Mouse (Mus musculus): ENCODE measurements around the gene Ptch2. TPM values are rescaled to one million over a fixed set of nuclear protein-coding genes. Genes with fewer than 3 reads are reported as not detected.

Ptch2 gene
- polyA plus RNA-seq (2017; shearing (Covaris generic)), result under 1 TPM in 2 of 3 experiments, not detected in 1; 0.15 to 0.24 TPM

DNA sequence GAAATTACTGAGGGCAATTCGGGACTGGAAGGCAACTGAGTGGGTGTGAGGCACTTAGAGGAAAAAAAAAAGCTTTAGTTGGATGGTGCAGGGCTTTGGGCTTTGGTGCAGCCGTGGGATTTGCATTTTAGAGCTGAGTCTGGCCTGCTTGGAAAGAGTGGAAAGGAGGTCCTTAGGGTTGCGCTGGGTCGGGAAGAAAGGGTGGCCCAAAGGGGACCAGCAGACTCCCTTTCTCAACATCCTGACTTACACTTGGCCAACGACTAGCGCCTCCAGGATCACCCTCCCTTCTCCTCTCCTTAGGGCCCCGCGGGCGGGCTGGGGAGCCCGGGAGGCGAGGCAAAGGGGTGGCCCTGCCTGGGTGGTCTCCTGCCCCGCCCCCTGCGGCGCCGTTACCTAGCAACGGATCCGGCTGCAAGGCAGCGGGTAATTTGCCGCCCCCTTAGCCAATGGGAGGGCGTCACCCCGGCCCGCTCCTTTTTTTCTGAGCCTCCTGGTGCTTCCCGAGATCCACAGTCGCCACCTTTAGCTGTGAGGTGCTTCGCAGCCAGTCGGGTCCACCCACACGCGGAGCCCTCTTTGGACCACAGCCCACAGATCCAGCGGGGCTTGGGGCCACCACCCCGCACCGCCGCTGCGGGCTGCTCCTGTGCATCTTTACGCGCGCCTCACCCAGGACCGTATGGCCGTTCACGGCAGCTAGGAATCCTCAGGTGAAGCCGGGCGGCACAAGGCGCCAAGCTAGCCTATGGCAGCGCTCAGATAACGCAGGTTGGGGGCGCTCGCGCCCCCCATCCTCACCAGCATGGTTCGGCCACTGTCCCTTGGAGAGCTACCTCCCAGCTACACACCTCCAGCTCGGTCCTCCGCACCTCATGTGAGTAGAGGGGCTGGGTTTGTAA, at the start of gene Ptch2:
Ptch2 (plus strand) TSS at position 525 of the 902 bp plus-strand sequence.
- no peak for ATAC-seq

DNA sequence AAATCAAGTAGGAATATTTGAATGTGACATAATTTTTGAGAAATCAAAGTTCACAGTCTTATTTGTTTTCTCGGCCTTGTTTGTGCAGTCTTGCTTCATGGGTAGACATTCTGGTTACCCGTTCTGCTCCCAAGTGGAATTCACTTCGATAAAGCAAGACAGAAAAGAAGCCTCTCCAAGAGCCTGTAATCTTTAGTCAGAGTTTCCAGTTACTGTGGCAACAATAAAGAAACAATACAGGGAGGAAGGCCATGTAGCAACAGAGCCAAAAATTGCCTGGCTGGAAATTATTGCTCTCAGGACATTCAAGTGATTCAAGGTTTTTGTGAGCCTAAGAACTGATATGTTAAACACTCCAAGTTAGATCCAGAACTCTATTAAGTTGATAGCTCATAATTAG, 47.0 kb upstream of the Ptch2 start:
- no peak for ATAC-seq

DNA sequence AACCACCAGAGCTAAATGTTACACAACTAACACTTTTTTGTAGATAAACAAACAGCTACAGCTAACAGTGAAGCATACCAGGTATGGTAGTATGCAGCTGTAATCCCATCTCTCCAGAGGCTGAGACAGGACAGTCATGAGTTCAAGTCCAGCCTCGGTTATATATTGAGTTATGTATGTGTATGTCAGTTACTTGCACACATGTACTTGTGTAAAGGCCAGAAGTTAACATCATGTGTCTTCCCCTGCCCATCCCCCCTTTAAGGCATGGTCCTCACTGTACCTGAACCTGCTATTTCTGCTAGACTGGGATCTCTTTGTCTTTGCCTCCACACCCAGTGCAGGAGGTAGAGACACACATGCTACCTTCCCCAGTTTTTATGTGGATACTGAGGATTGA, 46.4 kb upstream of the Ptch2 start:
- ATAC-seq, result no peak

DNA sequence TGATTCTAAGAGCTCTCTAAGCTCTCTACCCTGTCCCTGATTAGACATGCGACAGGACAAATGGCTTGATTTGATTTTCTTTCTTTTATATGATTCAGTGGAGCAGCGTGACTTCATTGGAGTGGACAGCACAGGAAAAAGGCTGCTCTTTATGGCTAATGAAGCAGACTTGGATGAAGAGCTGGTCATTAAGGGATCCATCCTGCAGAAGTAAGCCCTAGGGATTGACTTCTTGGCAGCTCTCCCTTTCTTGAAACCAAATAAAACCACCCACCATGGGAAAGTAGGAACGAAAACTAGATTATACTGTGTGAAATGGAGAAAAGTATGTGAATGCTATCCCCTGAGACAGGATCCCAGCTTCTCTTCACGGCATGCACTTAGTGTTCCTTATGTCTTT, 43.2 kb upstream of the Ptch2 start:
- no peak for ATAC-seq

DNA sequence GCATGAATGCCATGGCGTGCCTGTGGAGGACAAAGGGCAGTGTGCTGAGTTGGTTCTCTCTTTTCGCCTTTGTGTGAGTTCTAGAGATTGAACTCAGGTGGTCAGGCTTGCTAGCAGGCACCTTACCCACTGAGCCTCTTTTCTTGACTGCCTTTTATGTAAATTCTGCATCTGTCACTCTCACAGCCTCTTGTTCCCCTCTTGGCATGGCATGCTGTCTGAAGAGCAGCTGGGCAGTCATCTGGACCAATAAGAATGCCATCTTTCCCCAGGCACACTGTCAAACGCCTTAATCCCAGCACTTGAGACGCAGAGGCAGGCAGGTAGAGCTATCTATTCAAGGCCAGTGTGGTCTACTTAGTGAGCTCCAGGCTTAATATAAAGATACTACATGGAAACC, 41.9 kb upstream of the Ptch2 start:
- no peak for ATAC-seq

DNA sequence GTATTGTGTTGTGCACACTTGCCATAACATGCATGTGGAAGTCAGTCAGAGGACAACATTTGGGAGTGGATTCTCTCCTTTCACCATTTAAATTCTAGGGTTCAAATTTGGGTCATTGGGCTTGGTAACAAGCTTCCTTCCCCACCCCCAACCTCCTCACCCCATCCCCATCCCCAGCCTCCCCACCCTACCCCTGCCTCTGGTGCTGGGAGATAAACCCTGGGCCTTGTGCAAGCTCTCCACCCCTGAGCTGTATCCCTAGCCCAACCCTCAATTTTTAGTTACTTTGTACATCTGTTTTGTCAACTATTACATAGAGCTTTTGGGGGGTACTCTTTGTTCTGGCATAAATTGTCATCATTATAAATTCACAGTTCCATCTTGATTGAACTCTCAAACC, 39.8 kb upstream of the Ptch2 start:
- no peak for ATAC-seq

DNA sequence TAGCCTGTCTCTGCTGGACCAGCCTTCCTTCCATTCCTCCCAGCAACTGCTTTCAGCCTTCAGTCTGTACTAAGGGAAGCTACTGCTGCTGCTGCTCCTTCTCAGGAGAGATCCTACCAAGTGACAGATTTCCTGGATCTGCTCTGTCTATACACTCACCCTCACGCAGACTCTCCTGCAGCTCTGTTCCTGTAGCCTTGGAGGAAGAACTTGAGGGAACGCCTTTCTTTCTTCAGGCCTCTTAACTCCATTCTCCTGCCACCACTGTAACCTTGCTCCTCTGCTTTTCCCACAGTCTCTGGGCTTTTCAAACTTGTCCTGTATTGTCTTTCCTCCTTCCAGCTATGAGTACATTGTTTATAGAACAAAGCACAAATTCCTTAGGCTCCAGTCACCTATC, 39.4 kb upstream of the Ptch2 start:
- no peak for ATAC-seq

DNA sequence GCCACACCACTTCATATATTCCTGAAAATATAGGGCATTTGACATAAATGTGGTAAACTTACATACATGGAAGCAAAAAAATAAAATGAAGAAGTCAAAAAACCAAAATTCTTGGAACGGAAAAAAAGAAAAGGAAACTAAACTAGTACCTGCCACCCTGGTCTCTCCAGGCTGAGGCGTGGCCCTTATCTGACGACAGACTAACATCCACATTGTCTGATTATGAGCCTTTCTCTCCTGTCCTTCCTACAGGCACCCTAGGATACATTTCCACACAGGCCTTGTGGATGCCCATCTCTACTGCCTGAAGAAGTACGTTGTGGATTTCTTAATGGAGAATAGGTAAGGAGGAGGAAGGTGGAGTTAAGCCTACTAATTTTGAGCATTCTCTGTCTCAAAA, 37.4 kb upstream of the Ptch2 start:
- ATAC-seq, result no peak

DNA sequence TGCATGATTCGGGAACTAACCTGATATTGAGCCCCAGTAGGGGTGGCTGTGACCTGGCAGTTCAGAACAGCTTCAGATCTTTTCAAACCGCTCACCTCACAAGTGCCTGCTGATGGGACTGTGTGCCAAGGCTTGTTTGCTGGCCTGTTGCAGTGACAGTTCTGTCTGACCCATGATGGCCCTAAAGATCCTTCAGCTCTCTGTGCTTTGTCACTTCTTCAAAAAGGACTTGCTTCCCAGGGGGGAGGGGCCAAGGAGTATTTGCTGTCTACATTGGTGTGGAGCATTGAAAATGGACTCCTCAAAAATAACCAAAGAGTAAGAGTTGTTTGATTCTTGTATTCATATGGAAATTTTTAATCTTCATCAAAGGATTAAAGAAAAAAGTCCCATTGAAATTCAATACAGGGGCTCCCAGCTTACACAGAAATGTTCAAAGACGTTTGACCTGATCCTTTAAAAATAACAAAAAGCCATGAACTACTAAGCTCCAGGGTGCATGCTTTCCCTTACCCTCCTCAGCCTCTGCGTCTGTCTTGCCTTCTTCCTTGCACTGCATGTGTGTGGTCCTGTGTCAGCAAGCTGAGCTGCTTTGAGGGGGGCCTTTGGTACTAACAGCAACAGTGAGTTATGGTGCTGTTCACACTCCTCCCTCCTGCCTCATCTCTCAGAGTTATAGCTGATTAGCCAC, 33.0 kb upstream of the Ptch2 start:
- ATAC-seq, result no peak

DNA sequence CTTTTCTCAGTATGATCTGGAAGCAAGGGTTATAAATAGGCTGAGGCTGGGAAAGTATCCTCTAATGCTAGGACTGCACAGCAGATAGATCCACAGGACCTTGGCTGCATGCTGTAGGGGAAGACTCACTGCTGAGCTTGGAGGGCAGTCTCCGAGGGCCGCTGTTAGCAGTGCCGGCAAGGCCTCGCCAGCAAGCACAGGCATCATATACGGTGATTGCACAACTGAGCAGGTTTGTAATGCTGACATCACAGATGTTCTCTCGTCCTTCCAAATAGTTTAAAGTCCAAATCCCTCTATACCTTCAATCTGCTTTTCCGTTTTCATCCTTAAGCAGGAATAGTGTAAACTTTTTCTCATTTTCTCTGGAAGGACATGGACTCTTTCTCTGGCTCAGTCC, 27.8 kb upstream of the Ptch2 start:
- no peak for ATAC-seq

DNA sequence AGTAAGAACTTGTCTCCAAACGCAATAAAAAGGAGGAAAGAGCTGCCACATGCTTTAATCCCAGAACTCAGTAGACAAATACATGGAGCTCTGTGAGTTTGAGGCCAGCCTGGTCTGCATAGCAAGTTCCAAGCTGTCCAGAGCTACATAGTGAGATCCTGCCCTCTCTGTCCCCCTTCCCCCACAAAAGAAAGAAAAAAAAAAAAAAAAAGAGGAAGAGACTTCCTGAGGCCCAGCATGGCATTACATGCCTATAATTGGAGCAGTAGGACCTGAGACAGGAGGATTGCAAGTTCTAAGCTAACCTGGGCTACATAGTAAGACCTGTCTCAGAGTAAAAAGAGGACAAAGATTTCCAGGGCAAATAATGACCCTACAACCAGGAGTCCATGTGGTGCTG, 26.2 kb upstream of the Ptch2 start:
- ATAC-seq, result no peak

DNA sequence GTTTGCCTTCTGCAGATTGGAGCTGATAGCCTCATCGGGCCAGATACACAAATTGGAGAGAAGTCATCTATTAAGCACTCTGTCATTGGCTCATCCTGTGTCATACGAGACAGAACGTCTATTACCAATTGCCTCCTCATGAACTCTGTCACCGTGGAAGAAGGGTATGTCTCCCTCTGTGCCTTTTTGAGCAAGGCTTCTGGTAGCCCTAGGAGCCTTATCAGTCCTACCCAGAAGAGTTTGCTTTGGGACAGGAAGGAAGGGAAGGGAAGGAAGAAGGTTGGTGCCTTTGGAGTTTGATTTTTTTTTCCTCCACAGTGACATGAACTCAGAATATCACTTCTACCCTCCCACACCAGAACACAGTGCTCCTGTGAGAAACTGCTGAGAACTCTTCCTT, 25.3 kb upstream of the Ptch2 start:
- ATAC-seq, result no peak

DNA sequence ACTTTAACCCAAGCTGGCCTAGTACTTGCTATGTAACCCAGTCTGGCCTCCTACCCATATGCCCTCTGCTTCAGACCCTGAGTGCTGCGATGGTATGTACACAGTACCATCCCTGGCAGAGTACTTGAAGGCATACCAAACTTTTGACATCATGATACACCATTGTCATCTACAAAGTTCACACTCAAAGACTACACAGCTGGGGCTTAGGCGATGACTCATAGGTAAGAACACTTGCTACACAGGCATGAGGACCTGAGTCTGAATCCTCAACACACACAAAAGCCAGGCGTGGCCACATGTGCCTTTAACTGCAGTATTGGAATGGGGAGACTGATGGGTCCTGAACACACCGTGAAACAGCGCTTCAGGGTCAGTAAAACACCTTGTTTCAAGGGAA, 24.7 kb upstream of the Ptch2 start:
- no peak for ATAC-seq

DNA sequence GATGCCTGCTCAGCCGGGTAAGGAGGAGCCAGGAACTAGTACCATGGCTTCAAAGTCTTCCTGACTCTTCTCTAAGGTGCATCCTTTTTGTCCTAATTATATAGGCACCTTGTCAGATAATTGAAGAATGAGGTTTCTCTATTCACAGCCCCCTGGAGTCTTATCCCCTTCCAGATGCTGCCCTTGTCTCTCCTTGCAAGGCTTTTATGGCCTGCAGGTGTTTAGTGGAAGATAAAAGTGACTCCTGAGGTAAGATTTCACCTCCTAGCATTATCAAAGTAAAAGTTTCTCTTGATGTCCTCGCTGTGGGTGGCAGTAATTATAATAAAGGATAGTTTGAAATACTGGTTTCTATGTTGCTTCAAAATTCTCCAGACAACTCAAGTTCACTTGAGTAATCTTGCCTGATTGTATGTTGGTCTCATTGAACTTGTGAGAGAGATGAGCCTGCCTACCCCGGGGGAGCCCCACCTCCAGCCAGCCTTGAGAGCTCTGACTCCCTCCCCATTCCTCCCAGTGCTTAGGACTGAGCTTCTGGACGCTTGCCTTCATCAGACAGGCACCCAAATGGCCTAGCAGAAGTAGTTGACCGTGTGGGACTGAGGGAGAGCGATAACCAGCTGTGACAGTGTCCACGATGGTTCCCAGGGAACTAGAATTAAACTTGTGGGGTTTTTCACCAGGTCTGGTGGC, 7.8 kb upstream of the Ptch2 start:
- ATAC-seq, result no peak

DNA sequence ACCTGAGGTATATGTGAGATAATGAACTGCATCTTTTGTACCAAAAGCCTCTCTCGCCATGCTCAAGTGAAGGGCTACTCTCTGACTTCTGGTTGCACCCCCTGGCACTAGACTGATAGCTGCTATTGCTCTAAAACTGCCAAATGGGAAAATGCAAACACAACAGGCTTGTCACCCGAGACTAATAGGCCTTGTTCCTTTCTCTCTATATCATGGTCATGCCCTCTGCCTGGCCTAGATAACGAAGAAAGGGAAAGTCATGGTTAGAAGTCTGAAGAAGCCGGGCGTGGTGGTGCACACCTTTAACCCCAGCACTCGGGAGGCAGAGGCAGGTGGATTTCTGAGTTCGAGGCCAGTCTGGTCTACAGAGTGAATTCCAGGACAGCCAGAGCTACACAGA, 5.3 kb upstream of the Ptch2 start:
- no peak for ATAC-seq

DNA sequence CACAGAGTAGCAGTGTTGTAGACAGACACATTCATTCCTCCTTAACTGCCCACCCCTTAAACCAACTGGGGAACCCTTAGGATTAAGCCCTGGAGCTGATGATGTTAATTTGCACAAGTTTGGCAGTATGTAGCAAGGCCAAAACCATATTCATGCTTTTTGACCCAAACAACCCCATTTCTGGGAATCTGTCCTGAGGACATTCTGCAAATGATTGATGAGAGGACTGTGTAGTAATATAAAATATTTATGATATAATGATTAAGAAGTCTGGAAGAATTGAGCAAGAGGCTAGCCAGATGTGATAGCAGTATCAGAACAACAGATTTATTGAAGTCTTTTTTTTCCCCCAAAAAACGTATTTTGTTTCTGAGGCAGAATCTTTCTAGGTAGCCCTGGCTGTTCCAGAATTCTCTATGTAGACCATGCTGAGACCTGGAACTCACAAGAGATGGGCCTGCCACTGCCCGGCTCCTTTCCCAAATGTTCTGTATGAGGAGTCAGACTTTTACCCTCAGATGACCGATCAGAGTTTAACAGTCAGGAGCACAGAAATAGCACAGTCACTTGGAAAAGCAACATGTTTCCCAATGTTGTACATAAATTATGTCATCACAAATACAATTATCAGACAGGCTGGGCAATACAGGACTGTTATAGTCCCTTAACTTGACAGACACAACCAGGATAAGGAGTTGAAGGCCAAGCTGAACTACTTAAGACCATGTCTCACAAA, 1.1 kb upstream of the Ptch2 start:
- ATAC-seq, result no peak

DNA sequence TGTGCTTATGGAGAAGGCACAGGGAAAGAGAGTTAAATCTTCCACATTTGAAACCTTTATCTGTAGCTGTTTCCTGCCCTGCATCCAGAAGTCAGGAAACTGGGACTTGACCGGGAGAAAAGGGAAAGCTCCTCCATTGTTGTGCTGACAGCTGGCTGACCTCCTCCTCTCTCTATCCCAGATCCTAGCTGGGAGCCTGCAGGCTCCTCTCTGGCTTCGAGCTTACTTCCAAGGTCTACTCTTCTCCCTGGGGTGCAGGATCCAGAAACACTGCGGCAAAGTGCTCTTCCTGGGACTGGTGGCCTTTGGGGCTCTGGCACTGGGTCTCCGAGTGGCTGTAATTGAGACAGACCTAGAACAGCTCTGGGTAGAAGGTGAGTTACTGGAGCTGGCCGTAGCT, 791 bp downstream of the Ptch2 start:
- ATAC-seq, result no peak

DNA sequence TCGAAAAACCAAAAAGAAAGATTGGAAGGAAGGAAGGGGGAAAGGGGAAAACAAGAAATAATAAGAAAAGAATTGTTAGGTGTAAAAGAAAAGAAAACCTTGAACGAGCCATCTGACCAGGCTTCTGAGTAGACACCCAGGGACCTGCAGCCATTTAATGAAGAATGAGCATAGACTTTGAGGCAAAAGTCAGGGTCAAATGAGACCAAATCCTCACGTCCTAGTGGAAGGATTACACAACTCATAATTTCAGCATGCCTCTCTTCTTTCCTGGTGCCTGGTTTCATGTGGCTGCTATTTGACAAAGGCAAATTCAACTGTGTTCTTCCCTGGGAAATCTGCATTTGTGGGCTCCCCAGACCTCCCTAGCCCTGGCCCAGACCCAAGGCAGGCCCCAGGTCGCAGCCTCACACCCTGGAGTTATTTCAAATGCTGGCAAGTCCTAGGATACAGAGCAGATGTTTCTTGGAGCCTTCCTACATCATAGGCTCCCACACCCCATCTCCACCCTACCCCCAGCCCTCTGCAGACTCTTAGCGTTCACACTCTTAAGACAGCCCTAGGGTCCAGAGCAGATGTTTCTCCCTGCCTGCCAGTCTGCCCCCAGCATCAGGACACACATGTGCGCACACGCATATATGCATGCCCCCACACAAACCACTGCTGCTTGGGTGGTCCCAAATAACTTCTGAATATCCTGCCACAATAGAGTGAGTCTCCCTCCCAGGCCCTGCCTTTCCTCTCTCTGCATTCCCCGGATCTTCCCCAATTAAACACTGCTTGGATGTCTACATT, 2.3 kb downstream of the Ptch2 start:
- ATAC-seq, result no peak

DNA sequence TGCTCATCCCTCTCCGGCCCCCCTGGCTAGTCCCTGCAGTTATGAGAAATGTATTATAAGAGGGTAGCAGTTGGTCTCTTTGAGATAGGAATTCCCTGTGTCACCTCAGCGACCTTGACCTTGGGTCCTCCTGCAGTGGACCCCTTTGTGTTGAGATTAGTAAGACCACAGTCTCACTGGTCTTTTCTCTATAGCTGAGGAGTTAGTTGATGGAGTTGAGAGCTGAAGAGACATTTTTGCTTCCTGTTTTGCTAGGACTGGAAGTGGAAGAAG, 2.8 kb downstream of the Ptch2 start:
- ATAC-seq, result no peak

DNA sequence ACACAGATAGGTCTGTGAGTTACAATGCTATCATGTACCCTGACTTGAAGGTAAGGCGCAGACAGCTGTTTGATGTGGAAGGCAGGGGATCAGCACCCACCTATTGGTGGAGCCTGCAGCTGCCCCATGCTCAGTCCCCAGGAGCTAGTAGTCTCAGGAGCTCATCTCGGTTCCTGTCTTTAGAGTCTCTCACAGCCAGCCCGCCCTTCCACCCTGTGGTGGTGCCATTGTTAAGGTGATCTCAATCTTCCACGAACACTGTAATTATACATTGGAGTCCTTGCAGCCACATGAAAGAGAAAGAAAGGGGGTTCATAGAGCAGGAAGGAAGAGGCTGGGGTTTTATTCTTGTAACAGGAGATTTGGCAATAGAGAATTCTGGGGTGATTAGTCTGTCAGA, 4.2 kb downstream of the Ptch2 start:
- no peak for ATAC-seq

DNA sequence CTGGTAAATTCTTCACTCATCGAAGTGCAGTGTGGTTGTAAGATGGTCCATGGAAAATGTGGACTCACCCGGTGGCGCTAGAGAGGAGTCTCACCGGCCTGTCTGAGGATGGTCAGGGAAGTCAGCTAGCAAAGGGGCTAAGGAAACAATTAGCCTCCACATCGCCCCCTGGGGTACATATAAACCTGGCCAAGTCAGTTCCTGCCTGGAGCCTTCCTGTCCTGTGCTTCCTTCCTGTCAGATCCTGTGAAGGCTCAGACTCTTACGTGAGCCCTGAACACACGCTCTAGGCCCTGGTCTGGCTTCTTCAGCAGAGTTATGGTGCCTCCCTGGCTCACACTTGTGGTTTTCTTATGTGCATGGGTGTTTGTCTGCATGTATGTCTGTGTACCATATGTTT, 5.3 kb downstream of the Ptch2 start:
- ATAC-seq, result no peak

DNA sequence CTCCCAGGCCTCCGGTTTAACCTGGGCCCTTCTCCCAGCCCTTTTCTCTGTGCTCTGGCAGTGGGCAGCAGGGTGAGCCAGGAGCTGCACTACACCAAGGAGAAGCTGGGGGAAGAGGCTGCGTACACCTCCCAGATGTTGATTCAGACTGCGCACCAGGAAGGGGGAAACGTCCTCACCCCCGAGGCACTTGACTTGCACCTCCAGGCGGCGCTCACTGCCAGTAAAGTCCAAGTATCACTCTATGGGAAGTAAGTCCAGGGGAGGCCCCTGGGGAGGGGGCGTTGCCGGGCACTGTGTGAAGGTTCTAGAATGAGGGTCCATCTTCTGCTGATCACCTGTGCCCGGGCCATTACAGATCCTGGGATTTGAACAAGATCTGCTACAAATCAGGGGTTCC, 8.8 kb downstream of the Ptch2 start:
- ATAC-seq, result no peak
